Mouse (Mus musculus) spleen, postnatal 10 days (tissue): ENCODE measurements at regions not wholly inside any gene's neighbourhood (a gene's known extent, or its start where the extent isn't known, plus 50 kb on each side); places are given as distances from the start of the nearest gene placed in this dataset.
A peak's percentile ranks its signal among the peaks of the same experiment; 100 is the strongest.

ENCODE experiments used
- DNase-seq, 2 experiments: peaks; one replicate each; pipeline ENCODE4 v3.0.0; 2021 to 2022; ENCODE audit warnings: low spot score in 2 of 2

DNA sequence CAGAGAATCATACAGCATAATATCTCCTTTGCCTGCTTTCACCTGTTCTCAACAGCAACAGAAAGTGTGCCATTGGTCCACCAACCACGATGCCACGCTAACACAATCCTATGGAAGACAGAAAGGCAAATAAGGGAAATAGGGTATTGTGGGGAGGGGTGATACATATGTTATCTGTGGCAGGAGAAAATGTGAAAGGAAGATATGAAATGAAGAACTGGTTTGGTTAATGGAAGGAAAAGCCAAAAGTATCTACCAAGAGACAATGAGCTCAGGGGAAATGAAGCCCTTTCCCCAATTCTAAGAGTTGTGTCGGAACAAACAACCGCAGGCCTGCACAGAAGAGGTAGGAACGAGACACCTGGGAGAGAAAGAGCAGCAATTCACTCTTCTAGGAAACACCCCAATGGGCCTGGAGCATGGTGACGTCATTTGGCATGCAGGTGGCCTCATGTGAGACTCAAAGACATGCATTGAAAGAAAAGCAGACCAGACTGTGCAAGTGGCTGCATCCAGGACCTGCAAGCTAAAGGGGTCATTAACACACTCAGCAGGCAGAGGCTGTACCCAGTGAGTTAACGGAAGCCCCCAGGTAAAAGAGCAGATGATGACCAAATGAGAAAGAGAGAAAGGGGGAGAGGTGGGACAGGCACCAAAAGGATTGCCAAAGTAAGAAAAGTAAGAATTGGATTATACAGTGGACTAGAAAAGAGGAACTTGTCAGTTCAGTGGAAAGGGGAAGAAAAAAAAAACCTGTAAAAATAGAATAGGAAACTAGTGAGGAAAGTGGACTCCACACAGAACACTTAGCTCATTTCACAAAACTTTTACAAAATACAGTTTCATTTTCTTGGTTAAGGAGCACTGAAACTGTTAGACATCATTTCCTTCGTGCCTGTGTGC lies 522.2 kb upstream of the Cited2 start:
- DNase-seq: peak in 1 of 2 experiments; percentile 19

DNA sequence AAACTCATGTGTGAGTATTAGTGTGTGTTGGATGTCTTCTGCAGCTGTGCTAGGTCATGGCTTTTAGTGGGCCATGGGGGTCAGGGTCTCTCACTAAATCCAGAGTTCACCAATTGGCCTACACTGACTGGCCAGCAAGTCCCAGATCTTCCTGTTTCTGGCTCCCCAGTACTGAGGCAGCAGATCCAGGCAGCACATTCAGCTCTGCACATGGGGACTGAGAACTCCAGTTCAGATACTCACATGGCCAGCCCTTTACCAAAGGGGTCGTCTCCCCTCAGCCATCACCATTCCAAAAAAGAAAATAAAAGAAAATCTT lies 521.6 kb upstream of the Cited2 start:
- no peak for DNase-seq

GRCm38 (mm10) chr10:17202556-17203415 lies 520.2 kb upstream of the Cited2 start:
- no peak for DNase-seq

DNA sequence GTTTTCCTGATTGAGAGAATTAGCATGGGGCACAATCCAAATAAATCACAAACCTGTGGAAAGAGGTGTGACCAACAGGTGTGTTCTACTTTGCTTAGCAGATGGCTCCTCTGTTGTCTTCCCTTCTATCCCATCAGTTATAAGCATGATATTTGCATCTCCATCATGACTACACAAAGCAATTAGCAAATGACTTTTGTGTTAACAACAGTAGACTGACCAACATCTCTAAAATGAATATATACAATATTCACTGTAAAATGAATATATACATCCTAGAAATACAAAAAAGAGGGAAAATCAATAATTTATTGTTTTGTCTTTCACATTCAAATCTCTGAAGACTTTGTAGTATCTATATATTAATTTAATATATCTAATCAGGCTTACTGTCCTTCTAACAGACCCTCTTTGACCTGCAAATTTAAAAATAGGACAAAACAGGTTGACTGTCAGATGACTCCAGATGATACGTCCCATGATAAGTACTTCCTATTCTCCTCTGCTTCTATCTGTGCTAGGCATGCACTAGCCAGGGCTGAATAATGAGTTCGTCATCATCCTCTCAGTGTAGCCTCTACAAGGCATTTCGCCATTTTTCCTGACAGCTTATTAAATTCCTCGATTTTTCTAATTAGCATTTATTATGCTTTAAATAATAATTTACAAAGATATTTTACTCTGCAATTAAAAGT lies 519.5 kb upstream of the Cited2 start:
- no peak for DNase-seq

- no peak for DNase-seq
Measured at GRCm38 (mm10) chr10:17204153-17204552, 518.9 kb upstream of the Cited2 start.

- DNase-seq: no peak
Measured at GRCm38 (mm10) chr10:17212551-17213309, 510.3 kb upstream of the Cited2 start.

GRCm38 (mm10) chr10:17213310-17214064 lies 509.5 kb upstream of the Cited2 start:
- no peak for DNase-seq

DNA sequence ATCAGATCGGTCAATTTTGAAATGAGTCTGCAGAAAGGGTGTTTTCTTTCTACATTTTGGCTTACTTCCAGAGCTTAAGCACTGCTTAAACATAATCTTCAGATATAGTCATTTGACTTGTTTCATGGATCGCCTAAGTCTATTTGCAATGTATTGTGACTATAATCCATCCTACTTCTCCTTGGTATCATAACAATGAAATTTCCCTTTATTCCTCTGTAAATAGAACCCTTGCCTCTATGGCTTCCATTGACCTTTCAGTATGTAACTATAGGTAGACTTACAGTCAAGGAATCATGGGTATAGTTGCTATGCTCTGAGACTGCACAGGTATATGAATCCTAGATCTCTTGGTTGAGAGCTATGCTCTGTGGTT lies 509.0 kb upstream of the Cited2 start:
- no peak for DNase-seq

- DNase-seq: no peak
Measured at GRCm38 (mm10) chr10:17215029-17215428, 508.0 kb upstream of the Cited2 start.

GRCm38 (mm10) chr10:17221495-17221894 lies 501.5 kb upstream of the Cited2 start:
- no peak for DNase-seq

- DNase-seq: no peak
Measured at GRCm38 (mm10) chr10:17225727-17226126, 497.3 kb upstream of the Cited2 start.

DNA sequence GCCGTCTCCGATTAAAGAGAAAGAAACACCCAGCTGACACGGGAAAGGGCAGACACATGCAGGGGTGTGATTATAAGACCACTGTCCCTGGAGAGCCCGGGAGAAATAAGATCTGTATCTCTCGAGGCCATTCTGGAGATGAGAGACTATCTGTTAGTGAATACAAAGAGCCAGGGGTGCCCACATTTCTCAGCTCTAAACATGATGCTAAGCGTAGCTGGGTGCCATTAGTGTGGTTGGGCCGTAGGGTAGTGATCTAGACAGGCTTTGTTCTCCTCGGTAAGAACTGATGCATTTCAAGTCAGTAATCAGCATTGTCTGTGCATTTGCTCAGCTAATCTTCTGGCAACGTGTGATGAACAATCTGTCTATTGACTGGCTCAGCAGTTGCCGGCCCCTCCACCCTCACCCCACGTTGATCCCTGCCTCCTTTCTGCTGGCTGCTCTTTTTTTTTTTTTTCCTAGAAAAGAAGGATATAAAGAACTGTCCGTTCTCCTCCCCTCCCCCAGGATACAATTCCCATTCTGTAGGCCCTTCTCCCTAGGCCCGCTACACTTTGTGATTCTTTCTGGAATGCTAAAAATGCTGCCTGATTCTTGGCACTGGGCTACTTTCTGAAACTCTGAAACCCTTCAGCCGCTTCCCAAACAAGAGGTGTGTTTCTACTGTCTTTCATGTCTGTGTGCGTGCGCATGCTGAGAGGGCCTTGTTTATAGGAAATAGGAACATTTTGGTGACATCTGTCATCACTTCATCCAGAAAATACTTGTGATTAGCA lies 492.8 kb upstream of the Cited2 start:
- no peak for DNase-seq

DNA sequence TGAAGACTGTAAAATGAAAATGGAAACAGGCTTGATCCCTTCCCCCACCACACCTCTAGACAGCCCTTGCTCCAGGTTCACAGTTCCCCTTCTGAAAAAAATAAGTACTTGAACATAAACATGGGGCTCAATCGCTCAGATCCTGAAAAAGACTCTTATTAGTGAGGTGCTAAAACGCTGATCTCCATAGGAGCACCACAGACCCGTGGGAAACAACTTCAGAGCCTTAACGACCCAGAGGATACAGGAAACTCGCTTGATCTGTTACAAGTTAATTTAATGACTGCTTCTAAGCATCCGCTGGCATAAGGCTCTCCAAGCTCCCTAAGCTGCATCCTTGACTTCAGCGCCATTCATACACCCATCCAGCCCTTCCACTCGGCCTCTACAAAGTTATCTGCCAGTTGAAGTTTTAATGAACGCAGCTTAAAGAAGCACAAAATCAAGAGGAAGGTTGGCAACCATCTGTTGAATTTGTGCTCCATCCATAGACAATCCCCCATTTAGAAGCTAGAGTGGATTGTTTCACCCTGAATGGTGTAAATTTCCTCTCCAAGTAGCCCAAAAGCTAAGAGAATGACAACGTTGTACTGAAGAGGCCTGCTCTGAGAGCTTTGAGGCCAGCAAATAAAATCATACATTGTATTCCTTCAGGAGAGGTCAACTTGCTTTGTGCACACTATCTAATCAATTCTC lies 486.9 kb upstream of the Cited2 start:
- DNase-seq: no peak

DNA sequence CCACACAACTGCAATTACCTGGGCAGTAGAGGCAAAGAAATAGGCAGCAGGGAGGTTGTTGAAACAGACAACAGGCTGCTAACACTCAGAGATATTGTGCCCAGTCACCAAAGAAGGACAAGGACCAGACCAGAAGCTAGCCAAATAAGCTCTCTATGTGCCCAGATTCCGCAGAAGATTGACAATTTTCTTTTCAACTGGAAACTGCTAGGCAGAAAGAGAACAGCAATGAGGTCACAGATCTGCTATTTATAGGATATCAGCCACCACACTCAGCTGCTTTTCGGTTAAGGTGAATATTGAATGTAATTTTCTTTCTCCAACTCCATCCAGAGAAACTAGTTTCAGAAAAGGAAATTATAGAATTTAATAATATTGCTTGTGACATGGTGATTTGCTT lies 486.3 kb upstream of the Cited2 start:
- no peak for DNase-seq

GRCm38 (mm10) chr10:17237463-17237862 lies 485.6 kb upstream of the Cited2 start:
- no peak for DNase-seq

DNA sequence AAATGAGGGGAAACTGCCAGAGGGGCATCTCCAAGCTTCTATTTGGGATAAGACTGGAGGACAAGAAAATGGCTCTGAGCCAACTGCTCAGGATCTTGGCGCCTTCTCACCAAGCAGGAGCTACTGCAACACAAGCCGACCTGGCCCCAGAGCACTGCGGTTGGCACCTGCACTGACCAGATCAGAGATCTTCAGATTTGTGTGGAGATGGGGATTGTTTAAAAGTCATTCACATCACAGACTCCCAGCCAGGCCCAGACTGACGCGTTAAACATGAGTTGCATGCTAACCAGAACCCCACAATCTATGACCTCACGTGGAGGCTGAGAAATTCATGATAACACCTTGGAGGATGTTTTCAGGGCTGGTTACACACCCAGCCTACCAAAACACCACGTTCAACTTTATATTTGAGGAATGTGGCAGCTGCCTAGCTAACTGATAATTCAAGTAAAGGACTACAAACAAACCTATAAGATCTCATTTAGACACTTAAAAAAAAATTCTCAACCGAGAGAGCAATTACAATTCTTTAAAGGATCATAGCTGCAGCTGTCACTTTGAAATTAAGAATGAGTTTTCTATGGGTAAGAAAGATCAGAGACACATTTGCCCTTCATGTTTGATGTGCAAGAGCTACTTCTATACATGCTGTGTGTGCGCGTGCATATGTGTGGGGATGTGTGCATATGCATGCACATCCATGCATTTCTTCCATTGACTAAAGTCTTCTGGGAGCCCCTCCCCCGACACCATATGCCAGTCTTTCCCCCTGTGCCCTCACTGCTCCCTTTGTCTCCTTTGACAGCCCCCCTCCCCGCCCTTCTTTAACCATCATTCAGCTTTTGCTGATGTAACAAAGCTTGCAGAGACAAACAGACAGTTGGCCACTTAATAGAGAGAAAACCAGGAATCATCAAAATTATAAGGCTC lies 484.8 kb upstream of the Cited2 start:
- no peak for DNase-seq

DNA sequence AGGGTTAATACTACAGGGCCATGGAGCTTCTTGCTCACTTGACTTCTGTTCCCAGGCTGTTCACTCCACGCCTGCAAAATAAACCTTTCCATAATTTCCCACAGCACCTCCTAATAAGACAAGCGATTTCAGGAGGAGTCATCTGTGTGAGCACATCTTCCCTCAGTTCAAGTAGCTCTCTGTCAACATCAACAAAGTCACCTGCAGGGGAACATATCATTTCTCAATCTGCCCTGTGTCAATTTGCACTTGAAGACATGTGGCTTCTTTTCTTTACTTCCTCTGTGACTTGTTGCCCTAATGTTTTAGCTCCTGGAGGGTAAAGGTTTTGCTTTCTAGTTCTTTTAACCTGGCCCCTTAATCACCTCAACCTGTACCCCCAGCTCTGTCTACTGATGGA lies 474.7 kb upstream of the Cited2 start:
- DNase-seq: no peak

DNA sequence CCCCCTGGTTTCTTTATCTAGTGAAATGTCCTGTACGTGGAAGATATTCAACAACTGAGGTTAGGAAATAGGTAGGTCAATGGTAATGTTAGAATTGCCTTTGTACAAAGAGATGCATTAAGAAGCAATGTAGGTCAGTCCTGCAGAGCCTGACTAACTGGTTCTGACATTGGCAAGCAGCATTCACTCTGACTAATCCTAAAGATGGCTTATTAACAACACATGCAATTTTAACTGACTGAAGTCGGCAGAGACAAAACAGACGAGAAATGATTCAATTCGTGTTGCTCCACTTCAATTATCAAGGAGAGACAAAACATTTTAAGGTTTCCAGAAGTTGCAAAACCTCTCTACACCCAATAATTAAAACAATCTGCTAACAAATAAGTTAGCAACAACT lies 470.0 kb upstream of the Cited2 start:
- no peak for DNase-seq
